Mouse (Mus musculus) MEL (cell line): ENCODE measurements around the gene Kif26b.

Experiments
- CTCF ChIP-seq, 3 experiments: IDR thresholded peaks in 2 of 3; conservative IDR thresholded peaks in 1 of 3; 2 replicates each; pipeline ENCODE4 v1.5.1; 2011 to 2012; ENCODE audit warnings: low read length in 3 of 3, low read depth in 2 of 3, mild to moderate bottlenecking in 2 of 3, improper control_type of control experiment in 1 of 3, inconsistent platforms in 1 of 3, mixed read lengths in 1 of 3, moderate library complexity in 1 of 3; ENCODE audit not compliant: control insufficient read depth in 1 of 3, insufficient read depth in 1 of 3, poor library complexity in 1 of 3, severe bottlenecking in 1 of 3
- KAT2A ChIP-seq: conservative IDR thresholded peaks from 2 replicates; pipeline ENCODE4 v1.6.1; 2012; ENCODE audit warnings: low read depth, low read length, improper control_type of control experiment, inconsistent platforms

- TF ChIP-seq CTCF (IDR thresholded peaks at IDR 0.05 in 2 of 3, conservative IDR thresholded peaks at IDR 0.05 in 1 of 3; ENCODE audit: control insufficient read depth in 1 of 3, insufficient read depth in 1 of 3, low read depth in 2 of 3, low read length in 3 of 3, poor library complexity in 1 of 3, severe bottlenecking in 1 of 3) (no peak), KAT2A (no peak)
Measured at GRCm38 (mm10) chr1:178749786-178750185, 220.9 kb downstream of the Kif26b start.
